Mouse (Mus musculus) macrophage (primary cell): ENCODE measurements around the gene Cys1. TPM values are rescaled to one million over a fixed set of nuclear protein-coding genes. Genes with fewer than 3 reads are reported as not detected.
A peak's percentile ranks its signal among the peaks of the same experiment; 100 is the strongest.

Source experiments
- H3K27ac ChIP-seq: fragments of 350-480 bp; formaldehyde crosslinking; 2 replicates; pipeline ENCODE4 v1.9.0; 2021
- H3K36me3 ChIP-seq: fragments of 350-480 bp; formaldehyde crosslinking; 2 replicates; pipeline ENCODE4 v1.9.0; 2021; ENCODE audit errors: inconsistent target
- H3K4me3 ChIP-seq: fragments of 350-480 bp; formaldehyde crosslinking; 2 replicates; pipeline ENCODE4 v1.9.0; 2021; ENCODE audit errors: inconsistent target
- H3K79me2 ChIP-seq: fragments of 350-480 bp; formaldehyde crosslinking; 2 replicates; pipeline ENCODE4 v1.9.0; 2021; ENCODE audit errors: inconsistent target
- WGBS: methylation state at CpG from one replicate; pipeline ENCODE4 v1.1.7; 2026; ENCODE audit warnings: inconsistent platforms; ENCODE audit not compliant: missing documents; 5-methylcytosine and 5-hydroxymethylcytosine counted together
- polyA plus RNA-seq: library from polyadenylated mRNA; stranded (reverse); fragments of 250-400 nt; gene quantifications from 3 replicates; pipeline ENCODE4 v1.2.4, GENCODE M21; 2018; ENCODE audit warnings: inconsistent platforms
- total RNA-seq, 78 experiments: library from RNA; depleted of rRNA; stranded (reverse); fragments of 250-400 nt; gene quantifications; 1 replicate in 9 of 78; 2 replicates in 24 of 78; 3 replicates in 43 of 78; 4 replicates in 2 of 78; pipeline ENCODE4 v1.2.4; 2018; ENCODE audit warnings: inconsistent platforms in 56 of 78

The Cys1 gene
- 1 to 10 TPM in 1 of 26 experiments, not detected in 25; 1.1 TPM for total RNA-seq (2018; cell fraction: chromatin; rRNA removed)
- not detected for total RNA-seq (2018; cell fraction: cytosol; rRNA removed)
- total RNA-seq (2018; cell fraction: nucleus; rRNA removed): not detected
- polyA plus RNA-seq: not detected in 3 replicates

- no peaks in the 10 kb centered on the region for H3K79me2 ChIP-seq
- no peaks in the 10 kb centered on the region for H3K36me3 ChIP-seq
- WGBS: 4% methylated on average over 20 of the region's 20 CpGs
- H3K27ac ChIP-seq: no peak within 1 kb of the TSS
- H3K4me3 ChIP-seq: no peak within 1 kb of the TSS
Measured at GRCm38 (mm10) chr12:24681286-24682023, at the start of gene Cys1. Cys1 (minus strand) TSS chr12:24681813.

- no peaks in the 10 kb centered on the region for H3K79me2 ChIP-seq
- H3K4me3 ChIP-seq: no peak overlapping the region
- WGBS: 64% methylated on average over 2 of the region's 2 CpGs
- no peaks in the 10 kb centered on the region for H3K36me3 ChIP-seq
- no peak overlapping the region for H3K27ac ChIP-seq
Measured at GRCm38 (mm10) chr12:24724369-24724768, 42.8 kb upstream of the Cys1 start.

GRCm38 (mm10) chr12:24723859-24724258 is 42.2 kb upstream of the Cys1 start:
- no peak overlapping the region for H3K4me3 ChIP-seq
- no peaks in the 10 kb centered on the region for H3K36me3 ChIP-seq
- no peak overlapping the region for H3K27ac ChIP-seq
- 7% methylated on average over 4 of the region's 4 CpGs for whole genome bisulfite sequencing
- H3K79me2 ChIP-seq: no peaks in the 10 kb centered on the region

- H3K36me3 ChIP-seq: no peaks in the 10 kb centered on the region
- H3K79me2 ChIP-seq: no peaks in the 10 kb centered on the region
- H3K27ac ChIP-seq: no peak overlapping the region
- WGBS: 42% methylated on average over 2 of the region's 2 CpGs
- H3K4me3 ChIP-seq: no peak overlapping the region
Measured at GRCm38 (mm10) chr12:24723434-24723833, 41.8 kb upstream of the Cys1 start.

- H3K79me2 ChIP-seq: no peaks in the 10 kb centered on the region
- no peak overlapping the region for H3K4me3 ChIP-seq
- no peak overlapping the region for H3K27ac ChIP-seq
- 72% methylated on average over 4 of the region's 4 CpGs for WGBS
- H3K36me3 ChIP-seq: no peaks in the 10 kb centered on the region
Measured at GRCm38 (mm10) chr12:24716721-24717301, 35.2 kb upstream of the Cys1 start.

- Histone ChIP-seq H3K4me3 (no peak overlapping the region), H3K36me3 (no peaks in the 10 kb centered on the region), H3K27ac (no peak overlapping the region), H3K79me2 (no peaks in the 10 kb centered on the region)
- 90% methylated on average over 2 of the region's 2 CpGs for WGBS
Measured at GRCm38 (mm10) chr12:24715268-24715896, 33.8 kb upstream of the Cys1 start.

- Histone ChIP-seq H3K27ac (no peak overlapping the region), H3K4me3 (no peak overlapping the region), H3K79me2 (peaks cover 1% of the 10 kb centered on the region; the same call in 1 of the 2 replicates), H3K36me3 (no peaks in the 10 kb centered on the region)
- WGBS: 97% methylated on average over 5 of the region's 5 CpGs
Measured at GRCm38 (mm10) chr12:24714579-24715255, 33.1 kb upstream of the Cys1 start.

- H3K36me3 ChIP-seq: no peaks in the 10 kb centered on the region
- no peak overlapping the region for H3K4me3 ChIP-seq
- WGBS: 95% methylated on average over 8 of the region's 8 CpGs
- peaks cover 8% of the 10 kb centered on the region for H3K79me2 ChIP-seq
- no peak overlapping the region for H3K27ac ChIP-seq
Measured at GRCm38 (mm10) chr12:24712396-24712795, 30.8 kb upstream of the Cys1 start.

- Histone ChIP-seq H3K4me3 (no peak overlapping the region), H3K36me3 (no peaks in the 10 kb centered on the region), H3K79me2 (peaks cover 8% of the 10 kb centered on the region), H3K27ac (no peak overlapping the region)
- WGBS: 72% methylated on average over 5 of the region's 5 CpGs
Measured at GRCm38 (mm10) chr12:24710672-24711071, 29.1 kb upstream of the Cys1 start.

GRCm38 (mm10) chr12:24709831-24710508 is 28.4 kb upstream of the Cys1 start:
- 34% methylated on average over 5 of the region's 5 CpGs for WGBS
- Histone ChIP-seq H3K4me3 (peak overlapping the region; percentile 42), H3K36me3 (no peaks in the 10 kb centered on the region), H3K27ac (peak overlapping the region; percentile 40), H3K79me2 (peaks cover 8% of the 10 kb centered on the region)

GRCm38 (mm10) chr12:24709409-24709808 is 27.8 kb upstream of the Cys1 start:
- Histone ChIP-seq H3K27ac (peak overlapping the region; percentile 40), H3K36me3 (no peaks in the 10 kb centered on the region), H3K79me2 (peaks cover 8% of the 10 kb centered on the region), H3K4me3 (peak overlapping the region; percentile 42)
- 17% methylated on average over 6 of the region's 6 CpGs for WGBS

GRCm38 (mm10) chr12:24708824-24709218 is 27.2 kb upstream of the Cys1 start:
- Histone ChIP-seq H3K4me3 (peak overlapping the region; percentile 42), H3K27ac (peak overlapping the region; percentile 40), H3K36me3 (no peaks in the 10 kb centered on the region), H3K79me2 (peaks cover 8% of the 10 kb centered on the region)
- WGBS: 4% methylated on average over 17 of the region's 17 CpGs

- peak within 1 kb of the TSS; percentile 40 for H3K27ac ChIP-seq
- under 1% methylated on average over 83 of the region's 83 CpGs for WGBS
Measured at GRCm38 (mm10) chr12:24707954-24708823, 26.6 kb upstream of the Cys1 start, which contains the start of gene Rrm2. Rrm2 (plus strand) TSS chr12:24708241.

More at GRCm38 (mm10) chr12:24707954-24708823, 26.6 kb upstream of the Cys1 start, which contains the start of gene Rrm2:
- Histone ChIP-seq H3K36me3 (no peaks in the 10 kb centered on the region), H3K79me2 (peaks cover 8% of the 10 kb centered on the region), H3K4me3 (peak within 1 kb of the TSS; percentile 52)
